Mouse (Mus musculus) intestine, embryonic 16.5 days (tissue): ENCODE data around the gene Pde4a. TPM values are rescaled to one million over a fixed set of nuclear protein-coding genes. Genes with fewer than 3 reads are reported as not detected.
A peak's percentile ranks its signal among the peaks of the same experiment; 100 is the strongest.
"Not testable (repeated sequence)": the region's sequence is repeated elsewhere in the genome, so short reads cannot be mapped to it uniquely, and the experiment has no call there.

Experiments
- ATAC-seq: fragments of 200-750 bp; cut with Nextera tagmentation; 2 replicates; pipeline ENCODE4 v1.8.0; 2017; ENCODE audit warnings: moderate TSS enrichment, moderate library complexity
- H3K27ac ChIP-seq: fragments of 300-500 bp; sonication (generic); 2 replicates; pipeline ENCODE4 v1.5.1; 2014; ENCODE audit warnings: mild to moderate bottlenecking, low read length
- H3K27me3 ChIP-seq: fragments of 300-500 bp; sonication (generic); replicated peaks from 2 replicates; pipeline ENCODE4 v1.6.1; 2014; ENCODE audit warnings: low read length, control low read depth, mixed read lengths; ENCODE audit not compliant: control insufficient read depth, insufficient read depth
- H3K36me3 ChIP-seq: fragments of 300-500 bp; sonication (generic); 2 replicates; pipeline ENCODE4 v1.6.1; 2014; ENCODE audit warnings: low read length, control low read depth; ENCODE audit not compliant: control insufficient read depth, insufficient read depth
- H3K4me1 ChIP-seq: fragments of 300-500 bp; sonication (generic); 2 replicates; pipeline ENCODE4 v1.6.1; 2014; ENCODE audit warnings: low read length, control low read depth, mixed read lengths; ENCODE audit not compliant: control insufficient read depth, insufficient read depth
- H3K4me2 ChIP-seq: fragments of 300-500 bp; sonication (generic); 2 replicates; pipeline ENCODE4 v1.6.1; 2014; ENCODE audit warnings: low read depth, low read length, control low read depth
- H3K4me3 ChIP-seq: fragments of 300-500 bp; sonication (generic); 2 replicates; pipeline ENCODE4 v1.5.1; 2014; ENCODE audit warnings: mild to moderate bottlenecking, low read length
- H3K9ac ChIP-seq: fragments of 300-500 bp; sonication (generic); 2 replicates; pipeline ENCODE4 v1.6.1; 2014; ENCODE audit warnings: low read depth, low read length
- H3K9me3 ChIP-seq: fragments of 300-500 bp; sonication (generic); 2 replicates; pipeline ENCODE4 v1.6.1; 2016; ENCODE audit warnings: low read length, control low read depth; ENCODE audit not compliant: control insufficient read depth
- WGBS: fragments of 180-500 bp; shearing (Covaris S2); extraction: QIAGEN DNeasy Blood & Tissue Kit; methylation state at CpG from one replicate; pipeline ENCODE4 v1.1.7; 2014; 5-methylcytosine and 5-hydroxymethylcytosine counted together
- polyA plus RNA-seq: library from polyadenylated mRNA; unstranded; fragments of >200 nt; fragmentation: Nextera tagmentation; extraction: Ambion mirVana; gene quantifications from 2 replicates; pipeline ENCODE4 v1.2.1, GENCODE M21; 2015

Pde4a gene
- polyA plus RNA-seq, 1 experiment from 2014 or later = 6.2 TPM

GRCm38 (mm10) chr9:21220490-21221382 is 55.2 kb downstream of the Pde4a start:
- no peaks in the 10 kb centered on the region; the same call in 1 of the 2 replicates for H3K9me3 ChIP-seq
- no peaks in the 10 kb centered on the region for H3K27me3 ChIP-seq
- ATAC-seq = peak; percentile 89
- peak overlapping the region; percentile 50 for H3K9ac ChIP-seq
- H3K4me3 ChIP-seq = peak overlapping the region; percentile 34
- H3K27ac ChIP-seq = peak overlapping the region; percentile 85
- H3K4me2 ChIP-seq = peak overlapping the region; percentile 54
- no peaks in the 10 kb centered on the region for H3K36me3 ChIP-seq
- 10% methylated on average over 21 of the region's 21 CpGs for WGBS
- peaks cover 5% of the 10 kb centered on the region; the same call in 1 of the 2 replicates for H3K4me1 ChIP-seq

- Histone ChIP-seq H3K27ac (peak overlapping the region; percentile 85), H3K4me1 (peaks cover 5% of the 10 kb centered on the region; the same call in 1 of the 2 replicates), H3K9me3 (no peaks in the 10 kb centered on the region; the same call in 1 of the 2 replicates), H3K27me3 (no peaks in the 10 kb centered on the region), H3K36me3 (no peaks in the 10 kb centered on the region), H3K9ac (no peak overlapping the region; the same call in 1 of the 2 replicates), H3K4me2 (peak overlapping the region; percentile 54; the same call in 1 of the 2 replicates), H3K4me3 (no peak overlapping the region)
- ATAC-seq = peak; percentile 26; the same call in 1 of the 2 replicates
- WGBS = 18% methylated on average over 7 of the region's 7 CpGs
These were observed 55.9 kb downstream of the Pde4a start for GRCm38 (mm10) chr9:21221383-21221929.

- H3K27me3 ChIP-seq, H3K9me3 ChIP-seq, H3K9ac ChIP-seq, H3K4me2 ChIP-seq, H3K36me3 ChIP-seq, ATAC-seq, H3K4me3 ChIP-seq, H3K27ac ChIP-seq: not testable (repeated sequence)
- peaks cover 14% of the 10 kb centered on the region; the same call in 1 of the 2 replicates for H3K4me1 ChIP-seq
- 83% methylated on average over 1 of the region's 2 CpGs for WGBS
These were observed 58.0 kb downstream of the Pde4a start for GRCm38 (mm10) chr9:21223490-21223889.

- Histone ChIP-seq H3K4me1 (peaks cover 17% of the 10 kb centered on the region; the same call in 1 of the 2 replicates), H3K36me3 (no peaks in the 10 kb centered on the region), H3K4me2 (no peak overlapping the region), H3K27me3 (no peaks in the 10 kb centered on the region), H3K4me3 (no peak overlapping the region), H3K27ac (no peak overlapping the region), H3K9ac (no peak overlapping the region), H3K9me3 (no peaks in the 10 kb centered on the region; the same call in 1 of the 2 replicates)
- 87% methylated on average over 6 of the region's 6 CpGs for WGBS
- ATAC-seq = no peak
These were observed 58.4 kb downstream of the Pde4a start for GRCm38 (mm10) chr9:21223906-21224305.

- ATAC-seq = peak; percentile 80
These were observed 59.3 kb downstream of the Pde4a start for GRCm38 (mm10) chr9:21224576-21225414.

GRCm38 (mm10) chr9:21225415-21225758 is 59.9 kb downstream of the Pde4a start:
- 4% methylated on average over 7 of the region's 7 CpGs for whole genome bisulfite sequencing
- peak overlapping the region; percentile 54 for H3K4me2 ChIP-seq
- ATAC-seq = no peak

More at GRCm38 (mm10) chr9:21224576-21225414, 59.3 kb downstream of the Pde4a start:
- H3K4me2 ChIP-seq = peak overlapping the region; percentile 54
- no peaks in the 10 kb centered on the region for H3K27me3 ChIP-seq
- H3K27ac ChIP-seq = peak overlapping the region; percentile 89
- H3K4me1 ChIP-seq = peaks cover 17% of the 10 kb centered on the region; the same call in 1 of the 2 replicates
- peak overlapping the region; percentile 54 for H3K9ac ChIP-seq
- WGBS = 19% methylated on average over 26 of the region's 26 CpGs
- H3K4me3 ChIP-seq = peak overlapping the region; percentile 42
- H3K36me3 ChIP-seq = no peaks in the 10 kb centered on the region
- no peaks in the 10 kb centered on the region; the same call in 1 of the 2 replicates for H3K9me3 ChIP-seq

GRCm38 (mm10) chr9:21227342-21227741 is 61.8 kb downstream of the Pde4a start:
- ATAC-seq = peak; percentile 61
- 8% methylated on average over 16 of the region's 16 CpGs for WGBS

More at GRCm38 (mm10) chr9:21225415-21225758, 59.9 kb downstream of the Pde4a start:
- Histone ChIP-seq H3K27me3 (no peaks in the 10 kb centered on the region), H3K4me3 (peak overlapping the region; percentile 42), H3K27ac (peak overlapping the region; percentile 89), H3K36me3 (no peaks in the 10 kb centered on the region), H3K9ac (peak overlapping the region; percentile 54), H3K9me3 (no peaks in the 10 kb centered on the region; the same call in 1 of the 2 replicates), H3K4me1 (peaks cover 17% of the 10 kb centered on the region; the same call in 1 of the 2 replicates)

GRCm38 (mm10) chr9:21231551-21231950 is 66.0 kb downstream of the Pde4a start:
- Histone ChIP-seq H3K4me2 (no peak overlapping the region), H3K4me3 (no peak overlapping the region), H3K4me1 (peaks cover 14% of the 10 kb centered on the region; the same call in 1 of the 2 replicates), H3K36me3 (peaks cover 13% of the 10 kb centered on the region; the same call in 1 of the 2 replicates), H3K9ac (no peak overlapping the region), H3K27me3 (no peaks in the 10 kb centered on the region), H3K27ac (no peak overlapping the region), H3K9me3 (no peaks in the 10 kb centered on the region)
- ATAC-seq = no peak
- WGBS = 49% methylated on average over 23 of the region's 23 CpGs

More at GRCm38 (mm10) chr9:21227342-21227741, 61.8 kb downstream of the Pde4a start:
- Histone ChIP-seq H3K27ac (peak overlapping the region; percentile 74), H3K4me1 (peaks cover 12% of the 10 kb centered on the region; the same call in 1 of the 2 replicates), H3K4me3 (peak overlapping the region; percentile 35), H3K36me3 (peaks cover 5% of the 10 kb centered on the region; the same call in 1 of the 2 replicates), H3K9me3 (no peaks in the 10 kb centered on the region; the same call in 1 of the 2 replicates), H3K9ac (peak overlapping the region; percentile 64), H3K27me3 (no peaks in the 10 kb centered on the region), H3K4me2 (peak overlapping the region; percentile 61)
